Mouse (Mus musculus): ENCODE data around the gene Crabp2. TPM values are rescaled to one million over a fixed set of nuclear protein-coding genes. Genes with fewer than 3 reads are reported as not detected.
A peak's percentile ranks its signal among the peaks of the same experiment; 100 is the strongest.

Gene Crabp2
- polyA plus RNA-seq, 1 experiment: not detected

GRCm38 (mm10) chr3:87998747-87999146 is 50.3 kb downstream of the Crabp2 start:
- Histone ChIP-seq H3K27ac (replicated peaks; ENCODE audit: low read depth, low read length) (no peak overlapping the region), H3K4me3 (ENCODE audit: insufficient read depth, low read depth, low read length) (no peak overlapping the region), H3K4me1 (ENCODE audit: control insufficient read depth, insufficient read depth, insufficient read length, low read length) (peaks cover 2% of the 10 kb centered on the region)

- Histone ChIP-seq H3K4me1 (ENCODE audit: control insufficient read depth, insufficient read depth, insufficient read length, low read length) (peaks cover 2% of the 10 kb centered on the region), H3K4me3 (ENCODE audit: insufficient read depth, low read depth, low read length) (peak overlapping the region; percentile 21)
Measured at GRCm38 (mm10) chr3:87999243-87999895, 50.9 kb downstream of the Crabp2 start.

GRCm38 (mm10) chr3:88000181-88000580 is 51.7 kb downstream of the Crabp2 start, which contains the start of gene Bcan:
TSS of gene Bcan (minus strand) at chr3:88000230.
- Histone ChIP-seq H3K4me3 (ENCODE audit: insufficient read depth, low read depth, low read length) (peak within 1 kb of the TSS; percentile 21), H3K4me1 (ENCODE audit: control insufficient read depth, insufficient read depth, insufficient read length, low read length) (peaks cover 2% of the 10 kb centered on the region), H3K27ac (replicated peaks; ENCODE audit: low read depth, low read length) (no peak within 1 kb of the TSS)

More at GRCm38 (mm10) chr3:87999243-87999895, 50.9 kb downstream of the Crabp2 start:
- no peak overlapping the region for H3K27ac ChIP-seq (replicated peaks; ENCODE audit: low read depth, low read length)

GRCm38 (mm10) chr3:88000816-88001595 is 52.5 kb downstream of the Crabp2 start:
- peaks cover 2% of the 10 kb centered on the region for H3K4me1 ChIP-seq (ENCODE audit: control insufficient read depth, insufficient read depth, insufficient read length, low read length)
- no peak overlapping the region for H3K27ac ChIP-seq (replicated peaks; ENCODE audit: low read depth, low read length)
- no peak overlapping the region for H3K4me3 ChIP-seq (ENCODE audit: insufficient read depth, low read depth, low read length)

- H3K4me3 ChIP-seq (ENCODE audit: insufficient read depth, low read depth, low read length): no peak overlapping the region
- H3K4me1 ChIP-seq (ENCODE audit: control insufficient read depth, insufficient read depth, insufficient read length, low read length): peaks cover 2% of the 10 kb centered on the region; the same call in 1 of the 2 replicates
- no peak overlapping the region for H3K27ac ChIP-seq (replicated peaks; ENCODE audit: low read depth, low read length)
Measured at GRCm38 (mm10) chr3:88002291-88002976, 54.0 kb downstream of the Crabp2 start.

Other genes starting within 250 kb of the Crabp2 start
- gene Lrrc71, start 200.0 kb upstream of the Crabp2 start, polyA plus RNA-seq (2012; ENCODE audit: insufficient read depth, insufficient read length, missing spikeins): 0.38 TPM in 1 of 2 replicates, not detected in the other
- gene Ntrk1, start 153.5 kb upstream of the Crabp2 start, polyA plus RNA-seq (2012; ENCODE audit: insufficient read depth, insufficient read length, missing spikeins): not detected in 2 replicates
- gene Insrr, start 151.7 kb upstream of the Crabp2 start, polyA plus RNA-seq (2012; ENCODE audit: insufficient read depth, insufficient read length, missing spikeins): not detected in 2 replicates
- gene Pear1, start 124.4 kb upstream of the Crabp2 start, polyA plus RNA-seq (2012; ENCODE audit: insufficient read depth, insufficient read length, missing spikeins): 2.7 and 4.0 TPM in 2 replicates
- not detected in 2 replicates for gene Sh2d2a, start 101.9 kb upstream of the Crabp2 start, polyA plus RNA-seq (2012; ENCODE audit: insufficient read depth, insufficient read length, missing spikeins)
- 25.6 and 28.7 TPM in 2 replicates for gene Prcc, start 63.1 kb upstream of the Crabp2 start, polyA plus RNA-seq (2012; ENCODE audit: insufficient read depth, insufficient read length, missing spikeins)
- gene Hdgf, start 42.3 kb upstream of the Crabp2 start, polyA plus RNA-seq (2012; ENCODE audit: insufficient read depth, insufficient read length, missing spikeins): 178 and 215 TPM in 2 replicates
- gene Mrpl24, start 29.2 kb upstream of the Crabp2 start, polyA plus RNA-seq (2012; ENCODE audit: insufficient read depth, insufficient read length, missing spikeins): 158 and 172 TPM in 2 replicates
- gene Isg20l2, start 18.4 kb upstream of the Crabp2 start, polyA plus RNA-seq (2012; ENCODE audit: insufficient read depth, insufficient read length, missing spikeins): 6.7 and 7.9 TPM in 2 replicates
- gene Rrnad1, start 17.9 kb upstream of the Crabp2 start, polyA plus RNA-seq (2012; ENCODE audit: insufficient read depth, insufficient read length, missing spikeins): 4.5 and 6.7 TPM in 2 replicates
- 7.6 and 8.4 TPM in 2 replicates for gene Nes, start 22.4 kb downstream of the Crabp2 start, polyA plus RNA-seq (2012; ENCODE audit: insufficient read depth, insufficient read length, missing spikeins)
- gene Bcan, start 51.6 kb downstream of the Crabp2 start, polyA plus RNA-seq (2012; ENCODE audit: insufficient read depth, insufficient read length, missing spikeins): not detected in 2 replicates
- not detected in 2 replicates for gene Hapln2, start 78.9 kb downstream of the Crabp2 start, polyA plus RNA-seq (2012; ENCODE audit: insufficient read depth, insufficient read length, missing spikeins)
- 11.0 and 13.9 TPM in 2 replicates for gene Gpatch4, start 94.4 kb downstream of the Crabp2 start, polyA plus RNA-seq (2012; ENCODE audit: insufficient read depth, insufficient read length, missing spikeins)
- gene Naxe, start 109.8 kb downstream of the Crabp2 start, polyA plus RNA-seq (2012; ENCODE audit: insufficient read depth, insufficient read length, missing spikeins): 152 and 153 TPM in 2 replicates
- gene Ttc24, start 129.6 kb downstream of the Crabp2 start, polyA plus RNA-seq (2012; ENCODE audit: insufficient read depth, insufficient read length, missing spikeins): not detected in 2 replicates
- gene Iqgap3, start 133.3 kb downstream of the Crabp2 start, polyA plus RNA-seq (2012; ENCODE audit: insufficient read depth, insufficient read length, missing spikeins): 1.1 TPM in 1 of 2 replicates, not detected in the other
- 34.8 and 50.0 TPM in 2 replicates for gene Mef2d, start 193.7 kb downstream of the Crabp2 start, polyA plus RNA-seq (2012; ENCODE audit: insufficient read depth, insufficient read length, missing spikeins)